Mouse (Mus musculus) limb, embryonic 14.5 days (tissue): Measurements from ENCODE around the gene Cyb5r3. TPM values are rescaled to one million over a fixed set of nuclear protein-coding genes. Genes with fewer than 3 reads are reported as not detected.
A peak's percentile ranks its signal among the peaks of the same experiment; 100 is the strongest.

Experiments used
- ATAC-seq: fragments of 200-750 bp; cut with Nextera tagmentation; 2 replicates; pipeline ENCODE4 v1.8.0; 2017; ENCODE audit warnings: low read depth, moderate number of reproducible peaks, moderate TSS enrichment; ENCODE audit not compliant: low FRiP score
- DNase-seq: peaks from one replicate; pipeline ENCODE4 v3.0.0-alpha.2; 2015; ENCODE audit warnings: low spot score
- H3K27ac ChIP-seq: fragments of 300-500 bp; sonication (generic); replicated peaks from 2 replicates; pipeline ENCODE4 v1.5.1; 2014; ENCODE audit warnings: low read depth, mild to moderate bottlenecking, low read length, moderate library complexity, mixed read lengths
- H3K27me3 ChIP-seq: fragments of 300-500 bp; sonication (generic); 2 replicates; pipeline ENCODE4 v1.6.1; 2014; ENCODE audit warnings: low read length, mixed read lengths; ENCODE audit not compliant: control insufficient read depth, insufficient read depth
- H3K36me3 ChIP-seq: fragments of 300-500 bp; sonication (generic); 2 replicates; pipeline ENCODE4 v1.6.1; 2014; ENCODE audit warnings: mild to moderate bottlenecking, low read length, moderate library complexity, mixed read lengths; ENCODE audit not compliant: control insufficient read depth, insufficient read depth
- H3K4me1 ChIP-seq: fragments of 300-500 bp; sonication (generic); 2 replicates; pipeline ENCODE4 v1.6.1; 2014; ENCODE audit warnings: antibody characterized with exemption, low read length, mixed read lengths; ENCODE audit not compliant: control insufficient read depth, insufficient read depth
- H3K4me2 ChIP-seq: fragments of 300-500 bp; sonication (generic); replicated peaks from 2 replicates; pipeline ENCODE4 v1.6.1; 2014; ENCODE audit warnings: low read depth, mild to moderate bottlenecking, low read length, moderate library complexity; ENCODE audit not compliant: severe bottlenecking
- H3K4me3 ChIP-seq: fragments of 300-500 bp; sonication (generic); replicated peaks from 2 replicates; pipeline ENCODE4 v1.5.1; 2014; ENCODE audit warnings: low read length
- H3K9ac ChIP-seq: fragments of 300-500 bp; sonication (generic); 2 replicates; pipeline ENCODE4 v1.6.1; 2014; ENCODE audit warnings: mild to moderate bottlenecking, low read depth, low read length, moderate library complexity; ENCODE audit not compliant: severe bottlenecking
- H3K9me3 ChIP-seq: fragments of 300-500 bp; sonication (generic); 2 replicates; pipeline ENCODE4 v1.6.1; 2016; ENCODE audit warnings: low read length; ENCODE audit not compliant: control insufficient read depth
- POLR2A ChIP-seq: fragments of 200-500 bp; IDR thresholded peaks from 2 replicates; pipeline ENCODE4 v1.8.0; 2012; ENCODE audit warnings: inconsistent platforms, mild to moderate bottlenecking, moderate library complexity, borderline replicate concordance; ENCODE audit not compliant: insufficient read depth, insufficient read length; ENCODE audit errors: extremely low read depth
- WGBS: fragments of 180-500 bp; shearing (Covaris S2); extraction: QIAGEN DNeasy Blood & Tissue Kit; methylation state at CpG from one replicate; pipeline ENCODE4 v1.1.7; 2014; 5-methylcytosine and 5-hydroxymethylcytosine counted together
- polyA plus RNA-seq, 2 experiments: library from polyadenylated mRNA; depleted of rRNA in 1 of 2; stranded (reverse) in 1 of 2; unstranded in 1 of 2; fragments of >200 nt; fragmentation: Nextera tagmentation in 1 of 2; extraction: Ambion mirVana in 1 of 2; gene quantifications; 2 replicates each; pipeline versions ENCODE4 v1.2.1 to v1.2.3; 2012 to 2014

Cyb5r3 gene
- polyA plus RNA-seq, 2 experiments: 73.3 to 136 TPM

GRCm38 (mm10) chr15:83160561-83160960 is 11.8 kb downstream of the Cyb5r3 start:
- DNase-seq (no peak), ATAC-seq (no peak)
- no peak for TF ChIP-seq POLR2A
- H3K4me3 ChIP-seq: no peak overlapping the region
- no peak overlapping the region for H3K4me2 ChIP-seq
- H3K9ac ChIP-seq: no peak overlapping the region
- H3K9me3 ChIP-seq: no peaks in the 10 kb centered on the region
- H3K27ac ChIP-seq: no peak overlapping the region
- WGBS: 94% methylated on average over 4 of the region's 4 CpGs
- H3K27me3 ChIP-seq: no peaks in the 10 kb centered on the region
- H3K4me1 ChIP-seq: no peaks in the 10 kb centered on the region
- peaks cover 55% of the 10 kb centered on the region for H3K36me3 ChIP-seq

DNA sequence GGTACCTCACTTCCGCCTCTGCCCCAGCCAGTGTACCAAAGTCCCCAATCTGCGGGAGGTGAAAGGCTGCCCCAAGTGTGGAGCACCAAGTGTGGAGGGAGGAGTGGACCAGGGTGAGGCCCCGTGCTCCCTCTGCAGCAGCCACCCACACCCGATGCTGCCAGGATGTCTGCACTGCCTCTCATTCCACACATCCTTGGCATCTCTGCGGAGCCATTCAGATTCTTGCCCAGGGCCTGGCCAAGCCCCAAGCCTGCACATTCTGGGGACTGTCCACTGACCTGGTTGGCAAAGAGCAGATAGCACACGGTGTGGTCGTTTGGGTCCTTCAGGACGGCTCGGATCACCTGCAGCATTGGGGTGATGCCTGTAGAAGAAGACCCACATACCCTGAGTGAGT is 12.6 kb downstream of the Cyb5r3 start:
- no peaks in the 10 kb centered on the region for H3K27me3 ChIP-seq
- DNase-seq: no peak
- no peak overlapping the region for H3K27ac ChIP-seq
- H3K9me3 ChIP-seq: no peaks in the 10 kb centered on the region
- H3K9ac ChIP-seq: no peak overlapping the region
- no peak overlapping the region for H3K4me2 ChIP-seq
- no peak for ATAC-seq
- WGBS: 97% methylated on average over 9 of the region's 9 CpGs
- H3K4me3 ChIP-seq: no peak overlapping the region
- no peak for TF ChIP-seq POLR2A
- H3K36me3 ChIP-seq: peaks cover 51% of the 10 kb centered on the region
- no peaks in the 10 kb centered on the region for H3K4me1 ChIP-seq

- no peak overlapping the region for H3K9ac ChIP-seq
- H3K27ac ChIP-seq: 0 out of 2 replicates have a peak overlapping the region, but pooled peaks have one; percentile 8
- 88% methylated on average over 7 of the region's 7 CpGs for WGBS
- H3K4me2 ChIP-seq: no peak overlapping the region
- no peaks in the 10 kb centered on the region for H3K27me3 ChIP-seq
- H3K4me3 ChIP-seq: no peak overlapping the region
- DNase-seq (no peak), ATAC-seq (no peak)
- peaks cover 55% of the 10 kb centered on the region for H3K36me3 ChIP-seq
- H3K4me1 ChIP-seq: no peaks in the 10 kb centered on the region
- no peaks in the 10 kb centered on the region for H3K9me3 ChIP-seq
- no peak for TF ChIP-seq POLR2A
Observed at GRCm38 (mm10) chr15:83158587-83159160, 13.7 kb downstream of the Cyb5r3 start.

DNA sequence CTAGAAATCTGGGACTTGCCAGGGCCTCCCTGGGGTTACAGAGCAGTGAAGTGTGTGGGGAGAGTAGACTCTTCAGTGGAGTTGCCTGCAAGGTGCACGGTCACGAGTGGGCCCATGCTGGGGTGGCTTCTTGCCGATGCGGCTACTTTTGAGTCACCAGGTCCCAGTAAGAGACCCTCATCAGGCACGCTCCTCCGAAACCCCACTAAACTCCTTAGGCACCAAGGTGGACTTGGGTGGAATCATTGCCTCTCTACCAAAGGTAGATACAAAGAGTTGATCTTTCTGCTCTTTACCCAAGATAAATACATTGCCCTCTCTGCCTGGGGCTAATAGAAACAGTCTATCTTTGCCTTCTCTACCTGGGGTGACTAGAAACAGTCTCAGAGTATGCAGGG is 14.7 kb downstream of the Cyb5r3 start:
- H3K9ac ChIP-seq: no peak overlapping the region
- H3K4me3 ChIP-seq: no peak overlapping the region
- H3K36me3 ChIP-seq: peaks cover 60% of the 10 kb centered on the region
- ATAC-seq (no peak), DNase-seq (no peak)
- H3K4me1 ChIP-seq: no peaks in the 10 kb centered on the region
- H3K4me2 ChIP-seq: no peak overlapping the region
- TF ChIP-seq POLR2A: no peak
- H3K27me3 ChIP-seq: no peaks in the 10 kb centered on the region
- WGBS: 96% methylated on average over 6 of the region's 6 CpGs
- H3K27ac ChIP-seq: no peak overlapping the region
- H3K9me3 ChIP-seq: no peaks in the 10 kb centered on the region

DNA sequence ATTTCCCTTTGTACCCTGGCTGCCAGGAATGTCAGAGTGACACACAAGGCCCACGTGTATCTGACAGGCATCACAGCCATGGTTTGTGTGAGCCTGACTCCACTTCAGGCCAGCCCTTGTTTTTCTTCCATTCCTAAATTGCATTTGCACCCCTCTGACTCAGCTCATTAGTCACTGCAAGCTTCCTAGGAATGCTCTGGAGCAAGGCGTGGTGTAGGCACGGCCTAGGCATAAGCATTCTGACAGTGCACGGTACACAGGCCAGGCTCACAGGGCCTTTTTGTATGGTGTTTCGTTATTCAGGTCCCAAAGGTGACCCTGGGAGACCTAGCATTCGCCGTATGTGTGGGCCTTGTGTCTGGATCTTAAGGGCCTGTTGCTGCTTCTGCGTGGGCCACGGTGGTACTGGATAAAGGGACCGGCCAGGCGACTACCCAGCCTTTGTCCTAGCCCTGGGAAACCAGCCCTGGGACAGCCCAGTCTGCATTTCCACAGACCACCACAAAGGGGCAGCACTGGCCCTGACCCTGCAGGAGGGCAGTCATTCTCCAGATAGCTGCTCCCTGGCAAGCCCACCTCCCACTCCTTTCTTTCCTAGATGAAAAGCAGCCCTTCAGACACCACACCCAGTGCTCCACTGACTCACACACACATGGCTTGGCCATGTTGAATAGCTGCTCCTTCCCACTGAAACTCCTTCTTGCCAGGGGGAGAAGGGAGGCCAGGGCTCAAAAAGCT is 15.3 kb downstream of the Cyb5r3 start:
- H3K27me3 ChIP-seq: no peaks in the 10 kb centered on the region
- H3K4me2 ChIP-seq: no peak overlapping the region
- no peaks in the 10 kb centered on the region for H3K4me1 ChIP-seq
- H3K4me3 ChIP-seq: no peak overlapping the region
- no peak overlapping the region for H3K9ac ChIP-seq
- ATAC-seq: no peak
- peaks cover 60% of the 10 kb centered on the region for H3K36me3 ChIP-seq
- DNase-seq: peak; percentile 50
- TF ChIP-seq POLR2A: no peak
- H3K27ac ChIP-seq: no peak overlapping the region
- no peaks in the 10 kb centered on the region for H3K9me3 ChIP-seq
- 76% methylated on average over 11 of the region's 11 CpGs for WGBS
